Mouse (Mus musculus): ENCODE results near the gene Apba1. TPM values are rescaled to one million over a fixed set of nuclear protein-coding genes. Genes with fewer than 3 reads are reported as not detected.

The Apba1 gene
- polyA plus RNA-seq, 1 experiment from 2014 or later, result 2.5 TPM

DNA sequence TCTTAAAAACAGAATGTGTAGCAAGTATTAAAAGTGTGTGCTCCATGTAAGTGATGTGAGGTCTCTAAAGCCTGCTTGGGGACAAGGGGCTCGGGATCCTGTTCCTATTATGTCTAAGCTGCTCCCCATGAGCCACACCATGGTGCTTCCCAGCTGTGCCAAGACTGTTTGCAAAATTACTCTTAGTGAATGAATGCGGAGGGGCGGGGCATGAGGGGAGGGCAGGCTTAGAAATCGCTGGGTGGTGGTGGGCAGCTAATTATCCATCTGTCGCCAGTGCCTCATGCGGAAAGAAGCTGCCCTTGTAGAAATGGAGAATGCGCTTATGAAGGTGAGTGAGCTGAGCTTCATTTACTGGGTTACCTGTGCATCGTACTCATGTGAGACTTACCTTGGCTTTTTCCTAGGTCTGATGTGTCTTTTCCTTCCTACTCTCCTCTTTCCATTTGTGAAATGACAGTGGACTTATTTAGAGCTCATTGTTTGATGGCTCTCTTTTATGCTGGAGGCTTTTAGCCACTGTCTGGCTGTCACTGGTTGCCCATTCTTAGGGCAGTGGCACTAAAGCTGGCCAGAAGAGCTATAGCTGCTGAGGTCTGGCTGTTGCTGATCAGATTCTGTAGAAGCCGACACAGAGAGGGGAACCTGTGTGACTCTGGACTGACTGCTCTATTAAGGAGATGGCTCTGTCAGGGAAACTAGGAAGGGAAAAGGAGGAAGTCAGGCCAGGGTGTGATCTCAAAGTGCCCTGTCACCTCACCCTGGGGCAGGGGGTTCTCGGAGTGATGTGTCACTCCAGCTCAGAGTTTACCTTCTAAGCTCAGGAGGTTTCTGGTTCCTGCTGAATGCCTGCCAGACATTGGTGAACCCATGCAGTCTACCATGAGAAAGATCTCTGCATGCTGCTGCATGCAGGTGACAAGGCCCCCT, 12.1 kb downstream of the Apba1 start:
- DNase-seq (ENCODE audit: low spot score) (peak; percentile 58), ATAC-seq (ENCODE audit: insufficient read depth, low FRiP score, low TSS enrichment) (peak; percentile 69; the same call in 1 of the 2 replicates)
- WGBS, result 53% methylated on average over 10 of the region's 10 CpGs
- Histone ChIP-seq H3K9me3 (ENCODE audit: control insufficient read depth, low read length) (no peaks in the 10 kb centered on the region; the same call in 1 of the 2 replicates), H3K27ac (ENCODE audit: low read depth, low read length) (no peak overlapping the region), H3K27me3 (ENCODE audit: control insufficient read depth, insufficient read depth, low read length) (no peaks in the 10 kb centered on the region), H3K4me3 (ENCODE audit: low read depth, low read length) (no peak overlapping the region), H3K9ac (ENCODE audit: low read length) (no peak overlapping the region), H3K4me1 (ENCODE audit: control insufficient read depth, insufficient read depth, low read length) (no peaks in the 10 kb centered on the region), H3K4me2 (ENCODE audit: low read depth) (no peak overlapping the region), H3K36me3 (ENCODE audit: control insufficient read depth, insufficient read depth, low read length) (no peaks in the 10 kb centered on the region)

GRCm38 (mm10) chr19:23771971-23772370, 13.3 kb downstream of the Apba1 start:
- H3K4me1 ChIP-seq (ENCODE audit: control insufficient read depth, insufficient read depth, low read length), result no peaks in the 10 kb centered on the region
- 60% methylated on average over 7 of the region's 7 CpGs for WGBS
- no peak overlapping the region for H3K4me2 ChIP-seq (ENCODE audit: low read depth)
- H3K4me3 ChIP-seq (ENCODE audit: low read depth, low read length), result no peak overlapping the region
- no peak overlapping the region for H3K27ac ChIP-seq (ENCODE audit: low read depth, low read length)
- no peak for DNase-seq (ENCODE audit: low spot score)
- ATAC-seq (ENCODE audit: insufficient read depth, low FRiP score, low TSS enrichment), result no peak
- no peaks in the 10 kb centered on the region; the same call in 1 of the 2 replicates for H3K9me3 ChIP-seq (ENCODE audit: control insufficient read depth, low read length)
- no peaks in the 10 kb centered on the region for H3K27me3 ChIP-seq (ENCODE audit: control insufficient read depth, insufficient read depth, low read length)
- no peak overlapping the region for H3K9ac ChIP-seq (ENCODE audit: low read length)
- no peaks in the 10 kb centered on the region for H3K36me3 ChIP-seq (ENCODE audit: control insufficient read depth, insufficient read depth, low read length)

GRCm38 (mm10) chr19:23775356-23775755, 16.7 kb downstream of the Apba1 start:
- WGBS, result 88% methylated on average over 6 of the region's 6 CpGs
- ATAC-seq (ENCODE audit: insufficient read depth, low FRiP score, low TSS enrichment) (no peak), DNase-seq (ENCODE audit: low spot score) (no peak)
- H3K9me3 ChIP-seq (ENCODE audit: control insufficient read depth, low read length), result no peaks in the 10 kb centered on the region; the same call in 1 of the 2 replicates
- H3K4me2 ChIP-seq (ENCODE audit: low read depth), result no peak overlapping the region
- H3K27ac ChIP-seq (ENCODE audit: low read depth, low read length), result no peak overlapping the region
- no peaks in the 10 kb centered on the region for H3K27me3 ChIP-seq (ENCODE audit: control insufficient read depth, insufficient read depth, low read length)
- H3K4me1 ChIP-seq (ENCODE audit: control insufficient read depth, insufficient read depth, low read length), result no peaks in the 10 kb centered on the region
- no peak overlapping the region for H3K4me3 ChIP-seq (ENCODE audit: low read depth, low read length)
- H3K9ac ChIP-seq (ENCODE audit: low read length), result no peak overlapping the region
- no peaks in the 10 kb centered on the region for H3K36me3 ChIP-seq (ENCODE audit: control insufficient read depth, insufficient read depth, low read length)

- Histone ChIP-seq H3K4me2 (ENCODE audit: low read depth) (no peak overlapping the region), H3K4me1 (ENCODE audit: control insufficient read depth, insufficient read depth, low read length) (peaks cover 5% of the 10 kb centered on the region; the same call in 1 of the 2 replicates)
- no peak for ATAC-seq (ENCODE audit: insufficient read depth, low FRiP score, low TSS enrichment)
These were observed 20.4 kb downstream of the Apba1 start for GRCm38 (mm10) chr19:23779130-23779529.

DNA sequence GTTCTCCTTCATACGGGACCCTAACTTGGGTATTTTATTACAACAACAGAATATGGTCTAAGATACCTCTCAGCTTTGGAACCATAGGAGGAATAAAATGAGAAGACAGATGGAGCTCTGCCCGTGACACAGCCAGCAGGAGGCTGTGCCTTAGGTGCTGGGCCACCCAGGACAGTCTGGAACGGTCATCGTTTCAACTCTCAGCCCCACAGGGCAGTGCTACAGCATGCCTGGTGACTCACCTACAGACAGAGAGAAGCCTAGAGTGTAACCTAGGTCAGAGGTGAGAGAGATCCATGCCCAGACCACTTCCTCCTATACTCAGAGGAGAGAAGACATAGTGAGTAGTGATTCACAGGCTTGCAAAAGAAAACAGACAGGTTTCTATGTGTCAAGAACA, 21.4 kb downstream of the Apba1 start:
- Histone ChIP-seq H3K36me3 (ENCODE audit: control insufficient read depth, insufficient read depth, low read length) (no peaks in the 10 kb centered on the region), H3K4me2 (ENCODE audit: low read depth) (no peak overlapping the region), H3K4me3 (ENCODE audit: low read depth, low read length) (no peak overlapping the region), H3K9ac (ENCODE audit: low read length) (no peak overlapping the region), H3K27me3 (ENCODE audit: control insufficient read depth, insufficient read depth, low read length) (no peaks in the 10 kb centered on the region), H3K27ac (ENCODE audit: low read depth, low read length) (no peak overlapping the region), H3K9me3 (ENCODE audit: control insufficient read depth, low read length) (no peaks in the 10 kb centered on the region), H3K4me1 (ENCODE audit: control insufficient read depth, insufficient read depth, low read length) (peaks cover 5% of the 10 kb centered on the region; the same call in 1 of the 2 replicates)
- DNase-seq (ENCODE audit: low spot score) (no peak), ATAC-seq (ENCODE audit: insufficient read depth, low FRiP score, low TSS enrichment) (no peak)
- 86% methylated on average over 4 of the region's 4 CpGs for WGBS

More at GRCm38 (mm10) chr19:23779130-23779529, 20.4 kb downstream of the Apba1 start:
- H3K9ac ChIP-seq (ENCODE audit: low read length), result no peak overlapping the region
- no peak overlapping the region for H3K27ac ChIP-seq (ENCODE audit: low read depth, low read length)
- no peaks in the 10 kb centered on the region for H3K27me3 ChIP-seq (ENCODE audit: control insufficient read depth, insufficient read depth, low read length)
- no peak overlapping the region for H3K4me3 ChIP-seq (ENCODE audit: low read depth, low read length)
- no peak for DNase-seq (ENCODE audit: low spot score)
- no peaks in the 10 kb centered on the region for H3K9me3 ChIP-seq (ENCODE audit: control insufficient read depth, low read length)
- H3K36me3 ChIP-seq (ENCODE audit: control insufficient read depth, insufficient read depth, low read length), result no peaks in the 10 kb centered on the region

DNA sequence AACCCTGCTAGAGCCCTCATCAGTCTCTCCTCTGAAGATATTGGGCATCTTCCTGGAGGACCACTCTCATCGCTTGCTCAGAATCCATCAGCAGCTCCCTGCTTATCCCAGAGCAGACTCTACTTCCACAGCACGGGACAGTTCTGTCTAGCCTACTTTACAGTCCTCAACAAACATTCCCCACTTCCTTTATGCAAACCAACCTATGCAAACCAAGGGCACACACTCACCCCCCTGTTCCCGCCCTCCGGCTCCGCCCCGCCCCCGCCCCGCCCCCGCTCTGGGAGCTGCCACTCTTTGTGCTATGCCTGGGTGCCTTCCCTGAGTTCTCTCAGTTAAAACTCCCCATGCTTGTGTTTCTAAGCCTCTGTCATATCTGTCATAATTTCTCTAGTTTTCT, 23.3 kb downstream of the Apba1 start:
- Histone ChIP-seq H3K9ac (ENCODE audit: low read length) (no peak overlapping the region), H3K27ac (ENCODE audit: low read depth, low read length) (no peak overlapping the region), H3K27me3 (ENCODE audit: control insufficient read depth, insufficient read depth, low read length) (no peaks in the 10 kb centered on the region), H3K4me3 (ENCODE audit: low read depth, low read length) (no peak overlapping the region), H3K36me3 (ENCODE audit: control insufficient read depth, insufficient read depth, low read length) (no peaks in the 10 kb centered on the region), H3K4me2 (ENCODE audit: low read depth) (peak overlapping the region; percentile 24), H3K4me1 (ENCODE audit: control insufficient read depth, insufficient read depth, low read length) (peaks cover 5% of the 10 kb centered on the region; the same call in 1 of the 2 replicates), H3K9me3 (ENCODE audit: control insufficient read depth, low read length) (no peaks in the 10 kb centered on the region)
- 8% methylated on average over 9 of the region's 9 CpGs for WGBS
- DNase-seq (ENCODE audit: low spot score) (no peak), ATAC-seq (ENCODE audit: insufficient read depth, low FRiP score, low TSS enrichment) (no peak)

- ATAC-seq (ENCODE audit: insufficient read depth, low FRiP score, low TSS enrichment) (no peak), DNase-seq (ENCODE audit: low spot score) (no peak)
- no peak overlapping the region for H3K4me3 ChIP-seq (ENCODE audit: low read depth, low read length)
- no peaks in the 10 kb centered on the region for H3K36me3 ChIP-seq (ENCODE audit: control insufficient read depth, insufficient read depth, low read length)
- 43% methylated on average over 9 of the region's 9 CpGs for WGBS
- peaks cover 4% of the 10 kb centered on the region; the same call in 1 of the 2 replicates for H3K4me1 ChIP-seq (ENCODE audit: control insufficient read depth, insufficient read depth, low read length)
- no peaks in the 10 kb centered on the region for H3K27me3 ChIP-seq (ENCODE audit: control insufficient read depth, insufficient read depth, low read length)
- no peaks in the 10 kb centered on the region for H3K9me3 ChIP-seq (ENCODE audit: control insufficient read depth, low read length)
- no peak overlapping the region for H3K27ac ChIP-seq (ENCODE audit: low read depth, low read length)
- no peak overlapping the region for H3K9ac ChIP-seq (ENCODE audit: low read length)
- H3K4me2 ChIP-seq (ENCODE audit: low read depth), result no peak overlapping the region
These were observed 29.9 kb downstream of the Apba1 start for GRCm38 (mm10) chr19:23788420-23789132.

DNA sequence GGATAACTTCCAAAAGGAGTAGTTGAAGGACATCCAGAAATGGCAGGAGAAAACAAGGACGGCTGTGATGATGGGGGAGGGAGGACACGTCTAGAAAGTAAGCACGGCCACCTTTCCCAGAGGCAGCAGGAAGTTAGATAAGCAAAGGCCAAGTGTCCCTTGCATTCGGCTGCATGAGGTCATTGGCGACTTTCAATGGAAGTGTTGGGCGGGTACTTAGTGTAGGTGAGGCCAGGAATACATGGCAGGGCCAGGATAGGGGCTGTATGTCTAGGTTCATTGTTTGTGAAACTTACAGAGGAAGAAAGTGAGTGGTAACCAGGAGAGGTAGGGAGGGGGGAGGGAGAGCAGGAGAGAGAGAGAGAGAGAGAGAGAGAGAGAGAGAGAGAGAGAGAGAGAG, 33.0 kb downstream of the Apba1 start:
- H3K4me3 ChIP-seq (ENCODE audit: low read depth, low read length), result no peak overlapping the region
- H3K9me3 ChIP-seq (ENCODE audit: control insufficient read depth, low read length), result no peaks in the 10 kb centered on the region
- H3K4me2 ChIP-seq (ENCODE audit: low read depth), result no peak overlapping the region
- no peak overlapping the region for H3K27ac ChIP-seq (ENCODE audit: low read depth, low read length)
- H3K27me3 ChIP-seq (ENCODE audit: control insufficient read depth, insufficient read depth, low read length), result no peaks in the 10 kb centered on the region
- no peak overlapping the region for H3K9ac ChIP-seq (ENCODE audit: low read length)
- WGBS, result 90% methylated on average over 6 of the region's 6 CpGs
- peaks cover 4% of the 10 kb centered on the region; the same call in 1 of the 2 replicates for H3K4me1 ChIP-seq (ENCODE audit: control insufficient read depth, insufficient read depth, low read length)
- ATAC-seq (ENCODE audit: insufficient read depth, low FRiP score, low TSS enrichment), result no peak
- H3K36me3 ChIP-seq (ENCODE audit: control insufficient read depth, insufficient read depth, low read length), result no peaks in the 10 kb centered on the region
- no peak for DNase-seq (ENCODE audit: low spot score)

All from neural tube, embryonic 11.5 days (tissue).